Mouse (Mus musculus) cerebellum, adult 11 months (tissue): ENCODE data around the gene Gm20824.
"Not testable (repeated sequence)": the region's sequence is repeated elsewhere in the genome, so short reads cannot be mapped to it uniquely, and the experiment has no call there.

ENCODE experiments used
- DNase-seq: peaks from one replicate; pipeline ENCODE4 v3.0.0; 2022

Gm20824 gene

DNA sequence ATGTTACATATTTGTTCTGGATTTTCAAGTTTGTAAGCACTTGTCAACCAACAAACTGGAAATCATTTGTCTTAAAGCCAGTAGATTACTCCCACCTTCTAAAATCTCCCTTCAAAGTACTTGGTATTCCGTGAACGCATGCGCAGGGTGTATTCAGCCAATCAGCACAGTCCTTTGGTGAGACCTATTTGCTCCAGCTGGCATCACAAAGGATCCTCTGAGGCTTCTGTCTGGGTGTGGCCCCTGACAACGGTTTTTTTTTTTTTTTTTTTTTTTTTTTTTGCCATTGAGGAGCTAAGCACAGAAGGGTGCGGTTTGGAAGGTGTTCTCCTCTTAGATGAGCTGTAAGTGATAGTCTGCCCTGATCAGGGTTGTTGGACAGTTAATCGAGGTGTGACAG is at the start of gene Gm20824:
Gm20824 (plus strand) TSS at position 301 of the 400 bp plus-strand sequence.
- DNase-seq, result not testable (repeated sequence)
